Mouse (Mus musculus) MEL (cell line): ENCODE measurements around the gene Slc34a1. TPM values are rescaled to one million over a fixed set of nuclear protein-coding genes. Genes with fewer than 3 reads are reported as not detected.

Source experiments
- DNase-seq: peaks from one replicate; pipeline ENCODE4 v3.0.0; 2011; ENCODE audit warnings: low read depth, low spot score
- H3K27ac ChIP-seq: 2 replicates; pipeline ENCODE4 v1.5.1; 2012; ENCODE audit warnings: low read depth, mild to moderate bottlenecking, control low read depth, low read length, moderate library complexity; ENCODE audit not compliant: control insufficient read depth
- H3K27me3 ChIP-seq, 2 experiments: fragments of 150-350 bp in 1 of 2; sonication (generic) in 1 of 2; 2 replicates each; pipeline ENCODE4 v1.6.1; 2012; ENCODE audit warnings: low read length in 2 of 2, mild to moderate bottlenecking in 2 of 2, improper control_type of control experiment in 1 of 2, moderate library complexity in 1 of 2; ENCODE audit not compliant: insufficient read depth in 2 of 2, control insufficient read depth in 1 of 2
- H3K36me3 ChIP-seq, 2 experiments: 2 replicates each; pipeline ENCODE4 v1.6.1; 2012 to 2014; ENCODE audit warnings: low read length in 2 of 2, improper control_type of control experiment in 1 of 2, inconsistent platforms in 1 of 2, mild to moderate bottlenecking in 1 of 2; ENCODE audit not compliant: insufficient read depth in 2 of 2, control insufficient read depth in 1 of 2
- H3K4me1 ChIP-seq, 2 experiments: fragments of 150-350 bp in 1 of 2; sonication (generic) in 1 of 2; 2 replicates each; pipeline ENCODE4 v1.6.1; 2012; ENCODE audit warnings: low read length in 2 of 2, improper control_type of control experiment in 1 of 2, mild to moderate bottlenecking in 1 of 2; ENCODE audit not compliant: insufficient read depth in 2 of 2, control insufficient read depth in 1 of 2
- H3K4me3 ChIP-seq, 2 experiments: fragments of 150-350 bp in 1 of 2; sonication (generic) in 1 of 2; 2 replicates each; pipeline ENCODE4 v1.5.1; 2012; ENCODE audit warnings: low read depth in 2 of 2, low read length in 2 of 2, mild to moderate bottlenecking in 2 of 2, moderate library complexity in 2 of 2, control low read depth in 1 of 2, improper control_type of control experiment in 1 of 2; ENCODE audit not compliant: control insufficient read depth in 1 of 2, insufficient read depth in 1 of 2
- H3K79me2 ChIP-seq: 2 replicates; pipeline ENCODE4 v1.6.1; 2012; ENCODE audit warnings: mild to moderate bottlenecking, low read length, moderate library complexity; ENCODE audit not compliant: control insufficient read depth, poor library complexity, insufficient read depth
- H3K9ac ChIP-seq: 2 replicates; pipeline ENCODE4 v1.6.1; 2012; ENCODE audit warnings: low read depth, mild to moderate bottlenecking, control low read depth, low read length, moderate library complexity; ENCODE audit not compliant: control insufficient read depth, poor library complexity, severe bottlenecking
- H3K9me3 ChIP-seq: fragments of 150-350 bp; sonication (generic); replicated peaks from 2 replicates; pipeline ENCODE4 v1.6.1; 2012; ENCODE audit warnings: mild to moderate bottlenecking, low read length, improper control_type of control experiment, moderate library complexity; ENCODE audit not compliant: insufficient read depth
- CHD1 ChIP-seq: IDR thresholded peaks from 2 replicates; pipeline ENCODE4 v1.6.1; 2012; ENCODE audit warnings: low read depth, mild to moderate bottlenecking, inconsistent platforms, low read length, improper control_type of control experiment
- CTCF ChIP-seq, 3 experiments: IDR thresholded peaks in 2 of 3; conservative IDR thresholded peaks in 1 of 3; 2 replicates each; pipeline ENCODE4 v1.5.1; 2011 to 2012; ENCODE audit warnings: low read length in 3 of 3, low read depth in 2 of 3, mild to moderate bottlenecking in 2 of 3, improper control_type of control experiment in 1 of 3, inconsistent platforms in 1 of 3, mixed read lengths in 1 of 3, moderate library complexity in 1 of 3; ENCODE audit not compliant: control insufficient read depth in 1 of 3, insufficient read depth in 1 of 3, poor library complexity in 1 of 3, severe bottlenecking in 1 of 3
- E2F4 ChIP-seq: IDR thresholded peaks from 2 replicates; pipeline ENCODE4 v1.6.1; 2011; ENCODE audit warnings: low read depth, low read length, improper control_type of control experiment, borderline replicate concordance
- ELF1 ChIP-seq: IDR thresholded peaks from 2 replicates; pipeline ENCODE4 v1.6.1; 2014; ENCODE audit warnings: low read depth, mild to moderate bottlenecking, inconsistent platforms, low read length, improper control_type of control experiment, moderate library complexity
- ETS1 ChIP-seq: IDR thresholded peaks from 2 replicates; pipeline ENCODE4 v1.6.1; 2012; ENCODE audit warnings: low read depth, mild to moderate bottlenecking, inconsistent platforms, low read length, improper control_type of control experiment, moderate library complexity
- GABPA ChIP-seq: IDR thresholded peaks from 2 replicates; pipeline ENCODE4 v1.6.1; 2012; ENCODE audit warnings: low read depth, mild to moderate bottlenecking, inconsistent platforms, low read length, improper control_type of control experiment, moderate library complexity
- HCFC1 ChIP-seq: IDR thresholded peaks from 2 replicates; pipeline ENCODE4 v1.6.1; 2012; ENCODE audit warnings: low read depth, mild to moderate bottlenecking, inconsistent platforms, low read length, improper control_type of control experiment, moderate library complexity
- JUND ChIP-seq: IDR thresholded peaks from 2 replicates; pipeline ENCODE4 v1.6.1; 2011; ENCODE audit warnings: low read depth, mild to moderate bottlenecking, improper control_type of control experiment, low read length
- MAX ChIP-seq: IDR thresholded peaks from 2 replicates; pipeline ENCODE4 v1.6.1; 2011; ENCODE audit warnings: low read length, improper control_type of control experiment
- MEF2A ChIP-seq: IDR thresholded peaks from 2 replicates; pipeline ENCODE4 v1.6.1; 2014; ENCODE audit warnings: low read depth, mild to moderate bottlenecking, inconsistent platforms, low read length, improper control_type of control experiment; ENCODE audit not compliant: poor library complexity, insufficient replicate concordance, severe bottlenecking; ENCODE audit errors: extremely low read depth
- MXI1 ChIP-seq: IDR thresholded peaks from 2 replicates; pipeline ENCODE4 v1.6.1; 2011; ENCODE audit warnings: mild to moderate bottlenecking, low read depth, low read length, improper control_type of control experiment
- NELFE ChIP-seq: IDR thresholded peaks from 2 replicates; pipeline ENCODE4 v1.6.1; 2011; ENCODE audit warnings: low read depth, low read length, improper control_type of control experiment
- POLR2AphosphoS2 ChIP-seq: IDR thresholded peaks from 2 replicates; pipeline ENCODE4 v1.6.1; 2011; ENCODE audit warnings: low read length, improper control_type of control experiment
- POLR2AphosphoS5 ChIP-seq: IDR thresholded peaks from 2 replicates; pipeline ENCODE4 v1.6.1; 2012; ENCODE audit warnings: low read depth, borderline replicate concordance, mild to moderate bottlenecking, inconsistent platforms, low read length, moderate library complexity, mixed read lengths
- RAD21 ChIP-seq: IDR thresholded peaks from 2 replicates; pipeline ENCODE4 v1.6.1; 2011; ENCODE audit warnings: mild to moderate bottlenecking, low read depth, low read length, improper control_type of control experiment
- SIN3A ChIP-seq: IDR thresholded peaks from 2 replicates; pipeline ENCODE4 v1.6.1; 2012; ENCODE audit warnings: low read length, improper control_type of control experiment, inconsistent platforms
- TBP ChIP-seq: IDR thresholded peaks from 2 replicates; pipeline ENCODE4 v1.8.0; 2011; ENCODE audit warnings: low read depth, low read length, improper control_type of control experiment
- USF1 ChIP-seq: IDR thresholded peaks from 2 replicates; pipeline ENCODE4 v1.6.1; 2014; ENCODE audit warnings: low read depth, mild to moderate bottlenecking, inconsistent platforms, low read length, improper control_type of control experiment, moderate library complexity
- ZKSCAN1 ChIP-seq: IDR thresholded peaks from 2 replicates; pipeline ENCODE4 v1.6.1; 2012; ENCODE audit warnings: low read depth, mild to moderate bottlenecking, inconsistent platforms, low read length, improper control_type of control experiment, moderate library complexity
- polyA plus RNA-seq, 2 experiments: library from polyadenylated mRNA; stranded (reverse) in 1 of 2; unstranded in 1 of 2; fragments of >175 nt in 1 of 2; fragments of >200 nt in 1 of 2; gene quantifications; 2 replicates each; pipeline versions ENCODE4 v1.2.1 to v1.2.4; 2012; ENCODE audit warnings: low replicate concordance in 2 of 2, low read depth in 1 of 2; ENCODE audit not compliant: insufficient read length in 2 of 2, insufficient read depth in 1 of 2, missing spikeins in 1 of 2
- total RNA-seq: library from RNA; depleted of rRNA; stranded (reverse); fragments of 300-350 nt; gene quantifications from 2 replicates; pipeline ENCODE4 v1.2.3, GENCODE M21; 2012

The Slc34a1 gene
- total and polyA plus RNA-seq, 3 experiments: not detected

DNA sequence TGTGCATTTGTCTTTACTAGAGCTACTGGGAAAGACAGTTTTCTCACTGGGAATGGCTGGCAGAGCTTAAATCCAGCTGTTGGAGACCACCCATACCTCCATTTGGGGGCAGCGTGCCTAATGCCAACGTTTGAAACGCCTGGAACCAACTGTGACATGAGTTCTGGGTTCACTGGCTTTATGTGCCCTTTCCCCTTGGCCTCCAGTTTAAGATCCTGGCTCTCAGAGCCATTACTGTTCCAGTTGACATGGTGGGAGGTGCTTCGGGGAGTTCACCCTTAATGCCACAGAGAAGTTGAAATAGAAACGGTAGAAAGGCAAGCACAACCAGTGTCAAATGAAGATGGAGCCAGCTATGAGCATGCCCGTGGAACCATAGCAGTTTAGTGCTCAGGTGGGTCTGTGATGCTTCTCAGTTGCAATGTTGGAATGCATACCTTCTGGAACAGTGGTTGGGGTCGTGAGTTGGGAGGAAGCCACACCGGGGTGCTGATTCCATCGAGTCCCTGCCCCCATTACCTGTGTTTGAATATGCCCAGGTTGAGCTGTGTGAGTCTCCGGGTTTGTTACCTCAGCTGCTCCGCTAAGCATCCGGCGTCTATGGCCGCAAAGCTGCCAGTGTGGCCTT, 65.5 kb downstream of the Slc34a1 start:
- Histone ChIP-seq H3K79me2 (no peaks in the 10 kb centered on the region), H3K9me3 (no peaks in the 10 kb centered on the region), H3K9ac (no peak overlapping the region), H3K27ac (no peak overlapping the region), H3K4me3 (no peak overlapping the region), H3K4me1 (no peaks in the 10 kb centered on the region), H3K27me3 (no peaks in the 10 kb centered on the region), H3K36me3 (peaks cover 0 to 2% of the 10 kb centered on the region in 2 experiments; a peak in 2 of 4 replicates)
- no peak for DNase-seq
- TF ChIP-seq POLR2AphosphoS5 (no peak), POLR2AphosphoS2 (0 out of 2 replicates have a peak, but pooled peaks have one; percentile 11)

DNA sequence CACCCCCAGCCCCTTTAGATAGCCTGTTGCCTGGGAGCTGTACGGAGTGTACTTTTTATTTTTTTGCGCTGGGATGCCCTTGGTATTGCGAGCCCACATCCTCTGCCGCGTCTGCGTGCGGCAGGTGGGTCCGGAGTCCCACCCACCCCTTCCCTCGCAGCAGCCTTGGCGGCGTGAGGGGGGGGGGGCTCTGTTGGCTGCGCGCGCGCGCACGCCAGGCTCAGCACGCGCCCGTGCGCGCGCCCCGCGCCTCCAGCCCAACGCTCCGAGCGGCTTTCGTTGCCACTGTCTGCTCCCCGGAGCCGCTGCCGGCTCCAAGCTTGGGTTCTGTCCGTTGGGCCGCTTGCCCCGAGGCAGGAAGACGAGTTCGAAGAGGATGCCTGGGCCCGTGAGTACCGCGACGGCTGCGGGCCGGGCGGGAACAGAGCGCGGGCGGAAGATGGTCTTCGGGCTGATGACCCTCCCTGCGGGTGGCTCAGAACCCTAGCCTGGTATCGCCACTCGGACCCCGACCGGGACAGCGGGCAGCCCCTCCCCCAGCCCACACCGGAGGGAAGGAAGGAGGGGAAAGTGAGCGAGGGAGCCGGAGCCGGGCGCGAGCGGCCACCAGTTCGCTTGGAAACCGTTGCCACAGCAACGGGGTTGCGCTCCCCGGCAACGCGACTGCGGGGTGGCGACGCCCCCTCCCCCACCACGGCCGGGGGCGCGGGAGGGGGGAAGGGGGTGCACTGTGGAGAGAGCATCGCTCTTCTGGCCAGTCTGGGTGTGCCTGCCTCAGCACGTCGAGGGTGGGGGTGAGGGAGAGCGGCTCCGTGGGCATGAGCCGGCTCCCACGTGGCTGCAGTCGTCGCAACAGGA, 66.3 kb downstream of the Slc34a1 start, which contains the start of gene Prr7:
TSS of gene Prr7 (plus strand) at position 241 of the 858 bp plus-strand sequence.
- TF ChIP-seq USF1: no peak
- TF ChIP-seq ETS1: no peak
- TF ChIP-seq SIN3A: no peak
- TF ChIP-seq CTCF (IDR thresholded peaks at IDR 0.05 in 2 of 3, conservative IDR thresholded peaks at IDR 0.05 in 1 of 3; ENCODE audit: control insufficient read depth in 1 of 3, insufficient read depth in 1 of 3, low read depth in 2 of 3, low read length in 3 of 3, poor library complexity in 1 of 3, severe bottlenecking in 1 of 3): no peak
- TF ChIP-seq E2F4: no peak
- TF ChIP-seq MAX: no peak
- no peak for TF ChIP-seq JUND
- no peak for TF ChIP-seq RAD21
- TF ChIP-seq ZKSCAN1: no peak
- TF ChIP-seq HCFC1: no peak
- no peak for TF ChIP-seq GABPA
- no peak for TF ChIP-seq CHD1
- no peak for TF ChIP-seq MEF2A
- TF ChIP-seq MXI1: no peak
- no peak for TF ChIP-seq NELFE
- no peak for TF ChIP-seq TBP
- no peak for TF ChIP-seq ELF1
- no peaks in the 10 kb centered on the region for H3K27me3 ChIP-seq
- no peaks in the 10 kb centered on the region for H3K4me1 ChIP-seq
- no peak for DNase-seq
- H3K36me3 ChIP-seq: peaks cover 0 to 2% of the 10 kb centered on the region in 2 experiments; a peak in 2 of 4 replicates
- no peak within 1 kb of the TSS for H3K27ac ChIP-seq
- no peak within 1 kb of the TSS for H3K4me3 ChIP-seq
- H3K9me3 ChIP-seq: no peaks in the 10 kb centered on the region
- no peaks in the 10 kb centered on the region for H3K79me2 ChIP-seq
- no peak within 1 kb of the TSS for H3K9ac ChIP-seq
